Mouse (Mus musculus) kidney, adult 2 months (tissue): ENCODE data around the gene Stk24.

Experiments
- CTCF ChIP-seq: fragments of 200-500 bp; conservative IDR thresholded peaks from 2 replicates; pipeline ENCODE4 v1.5.1; 2011; ENCODE audit warnings: low read depth, mild to moderate bottlenecking, control low read depth, low read length, moderate library complexity, mixed read lengths; ENCODE audit not compliant: insufficient read depth, insufficient read length
- POLR2A ChIP-seq: fragments of 200-500 bp; IDR thresholded peaks from one replicate; pipeline ENCODE4 v1.6.1; 2011; ENCODE audit warnings: low read depth, low read length, control low read depth

DNA sequence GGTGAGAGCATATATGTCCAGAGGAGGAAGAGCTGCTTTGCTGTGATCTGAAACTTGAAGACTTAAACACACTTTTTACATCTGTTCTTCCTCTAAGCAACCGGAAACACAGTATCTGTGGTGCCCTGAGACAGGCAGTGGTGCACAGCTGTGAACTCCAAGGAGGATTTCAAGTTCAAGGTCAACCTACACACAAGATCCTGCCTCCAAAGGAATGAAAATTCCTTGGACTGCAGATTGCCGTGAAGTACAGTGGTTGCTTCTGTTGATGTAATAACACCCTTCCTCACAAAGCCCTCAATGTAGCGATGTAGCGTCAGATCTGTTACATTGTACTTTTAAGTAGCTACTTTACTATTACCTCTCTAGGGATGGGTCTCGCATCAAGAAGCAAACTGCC lies 30.5 kb downstream of the Stk24 start:
- TF ChIP-seq CTCF (no peak), POLR2A (no peak)
